Mouse (Mus musculus) right cerebral cortex, postnatal 25 days (tissue): ENCODE measurements around the gene Zfp287.

Experiments used
- DNase-seq: peaks from one replicate; pipeline ENCODE4 v3.0.0; 2022

The Zfp287 gene

DNA sequence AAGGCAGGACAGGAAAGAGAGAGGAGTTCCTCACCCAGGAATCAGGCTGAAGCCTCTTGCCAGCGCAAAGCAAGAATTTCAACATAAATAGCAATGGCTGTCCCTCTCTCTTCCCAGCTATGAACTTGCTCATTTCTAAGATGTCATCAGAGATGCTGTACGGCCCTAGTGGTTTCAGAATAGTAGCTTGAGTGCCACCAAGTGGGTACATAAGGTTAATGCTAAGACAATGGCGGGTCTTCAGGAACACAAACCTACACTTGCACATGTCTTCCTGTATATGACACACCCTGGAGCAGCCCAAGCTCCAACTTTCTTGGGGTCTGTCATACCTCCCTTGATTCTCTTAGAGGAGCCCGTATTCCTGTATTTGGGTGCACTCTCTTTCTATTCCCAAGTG, 32.0 kb downstream of the Zfp287 start:
- no peak for DNase-seq

DNA sequence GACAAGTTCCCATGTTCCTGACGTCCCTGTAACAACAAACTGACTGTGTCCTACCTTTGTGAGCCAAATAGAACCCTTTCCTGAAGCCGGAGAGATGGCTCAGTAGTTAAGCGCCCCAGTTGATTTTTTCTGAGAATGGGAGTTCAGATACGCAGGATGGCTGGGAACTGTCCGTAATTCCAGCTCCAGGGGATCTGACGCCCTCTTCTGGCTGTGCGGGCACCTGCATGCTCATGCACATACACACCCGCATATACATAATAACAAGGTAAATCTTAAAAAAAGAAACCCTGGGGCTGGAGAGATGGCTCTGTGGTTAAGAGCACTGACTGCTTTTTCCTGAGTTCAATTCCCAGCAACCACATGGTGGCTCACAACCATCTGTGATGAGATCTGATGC, 36.6 kb downstream of the Zfp287 start:
- no peak for DNase-seq

DNA sequence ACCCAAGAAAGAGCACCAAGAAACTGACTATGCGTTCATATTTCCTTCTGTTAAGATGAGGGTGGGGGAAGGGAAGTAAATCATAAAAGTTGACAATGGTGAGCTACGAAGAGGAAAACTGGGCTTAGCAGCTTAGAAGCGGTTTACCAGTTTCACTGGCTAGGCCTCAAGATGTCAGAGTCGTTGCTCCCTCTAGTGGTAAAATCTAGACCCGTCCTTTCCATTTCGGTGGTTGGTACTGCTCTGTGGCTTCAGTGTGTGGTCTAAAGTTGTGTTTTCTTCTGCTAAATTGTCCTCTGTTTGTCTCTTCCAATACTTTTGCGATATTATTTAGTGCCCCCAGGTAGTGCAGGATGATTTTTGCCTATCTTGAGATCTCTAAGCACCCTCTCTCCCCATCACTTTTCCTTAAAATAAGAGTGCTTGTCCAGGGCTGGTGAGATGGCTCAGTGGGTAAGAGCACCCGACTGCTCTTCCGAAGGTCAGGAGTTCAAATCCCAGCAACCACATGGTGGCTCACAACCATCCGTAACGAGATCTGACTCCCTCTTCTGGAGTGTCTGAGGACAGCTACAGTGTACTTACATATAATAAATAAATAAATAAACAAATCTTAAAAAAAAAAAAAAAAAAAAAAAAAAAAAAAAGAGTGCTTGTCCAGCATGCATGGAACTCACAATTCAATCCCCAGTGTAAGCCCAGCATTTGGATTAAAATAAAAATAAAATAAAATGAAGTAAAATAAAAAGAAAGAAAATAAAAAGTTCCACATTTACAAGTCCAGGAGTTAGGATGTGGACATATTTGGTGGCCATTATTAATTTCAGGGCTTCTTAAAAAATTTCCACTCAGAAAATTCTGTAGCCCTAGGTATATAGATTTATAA, 38.2 kb downstream of the Zfp287 start:
- DNase-seq: no peak

DNA sequence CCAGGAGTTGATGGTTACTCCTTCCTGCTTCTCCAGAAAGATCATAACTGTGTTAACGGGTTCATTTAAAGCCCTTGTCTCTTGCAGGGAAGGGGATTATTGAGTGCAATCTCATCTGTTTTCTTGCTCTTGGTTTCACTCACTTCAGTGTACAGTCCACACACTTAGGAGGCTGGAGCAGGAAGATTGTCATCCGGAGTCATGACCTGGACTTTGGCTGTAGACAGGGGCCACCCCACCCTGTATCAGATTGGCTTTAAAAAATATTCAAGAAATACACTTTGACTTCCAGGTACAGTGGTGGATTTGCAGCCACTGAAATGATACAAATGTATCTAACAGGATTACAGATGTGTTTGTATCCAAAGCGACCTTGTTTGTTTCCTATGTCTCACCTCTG, 40.1 kb downstream of the Zfp287 start:
- DNase-seq: no peak

DNA sequence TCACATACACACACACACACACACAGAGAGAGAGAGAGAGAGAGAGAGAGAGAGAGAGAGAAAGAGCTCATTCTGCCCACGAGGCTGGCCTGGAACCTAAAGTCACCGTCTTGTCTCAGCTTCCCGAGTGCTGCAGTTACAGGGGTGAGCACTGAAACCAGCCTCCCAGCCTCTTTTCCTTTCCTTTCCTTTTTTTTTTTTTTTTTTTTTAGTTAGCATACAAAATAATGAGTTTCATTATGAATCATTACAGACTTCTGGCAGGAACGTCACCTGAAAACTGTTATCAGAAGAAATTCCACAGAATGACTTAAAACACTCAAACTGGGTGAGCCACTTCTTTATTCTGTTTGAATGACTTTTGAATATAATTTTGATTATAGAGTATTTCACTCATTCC, 51.8 kb downstream of the Zfp287 start:
- no peak for DNase-seq

DNA sequence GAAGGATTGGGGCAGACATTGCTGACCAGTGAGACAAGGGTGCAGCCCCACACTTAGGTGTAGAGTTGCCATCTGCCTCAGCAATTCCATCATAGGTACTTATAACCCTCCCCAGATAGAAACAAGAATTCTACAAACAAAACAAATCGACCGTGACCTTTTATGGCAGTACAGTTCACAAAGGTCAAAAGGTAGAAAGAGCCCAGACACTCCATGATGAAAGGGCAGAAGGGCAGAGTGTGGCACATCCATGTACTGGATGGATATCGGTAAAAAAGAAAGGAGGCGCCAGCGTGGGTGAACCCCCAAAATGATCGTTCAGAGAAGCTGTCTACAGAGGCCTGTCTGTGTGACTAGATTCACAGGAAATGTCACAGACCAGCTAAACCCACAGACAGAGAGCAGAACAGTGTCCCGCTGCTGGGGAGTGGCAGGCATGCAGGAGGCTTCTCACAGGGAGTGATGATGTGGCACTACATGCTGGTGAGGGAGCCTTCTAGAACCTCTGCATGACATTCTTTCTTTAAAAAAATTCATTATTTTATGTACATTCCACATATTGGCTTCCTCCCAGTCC, 52.8 kb downstream of the Zfp287 start:
- no peak for DNase-seq

DNA sequence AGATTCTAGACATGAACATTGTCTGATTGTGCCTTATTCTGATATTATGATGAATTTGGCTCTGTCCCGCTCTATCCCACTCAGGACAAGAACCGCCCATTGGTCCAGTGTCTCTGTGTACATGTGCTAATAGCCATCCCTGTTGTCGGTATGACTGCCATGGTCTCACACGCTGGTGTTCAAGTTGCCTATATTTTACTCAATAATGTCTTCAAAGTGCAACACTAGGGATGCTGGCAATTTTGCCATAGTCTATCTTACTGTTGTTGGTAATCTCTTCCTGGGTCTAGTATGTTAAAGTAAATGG, 55.5 kb downstream of the Zfp287 start:
- DNase-seq: no peak

DNA sequence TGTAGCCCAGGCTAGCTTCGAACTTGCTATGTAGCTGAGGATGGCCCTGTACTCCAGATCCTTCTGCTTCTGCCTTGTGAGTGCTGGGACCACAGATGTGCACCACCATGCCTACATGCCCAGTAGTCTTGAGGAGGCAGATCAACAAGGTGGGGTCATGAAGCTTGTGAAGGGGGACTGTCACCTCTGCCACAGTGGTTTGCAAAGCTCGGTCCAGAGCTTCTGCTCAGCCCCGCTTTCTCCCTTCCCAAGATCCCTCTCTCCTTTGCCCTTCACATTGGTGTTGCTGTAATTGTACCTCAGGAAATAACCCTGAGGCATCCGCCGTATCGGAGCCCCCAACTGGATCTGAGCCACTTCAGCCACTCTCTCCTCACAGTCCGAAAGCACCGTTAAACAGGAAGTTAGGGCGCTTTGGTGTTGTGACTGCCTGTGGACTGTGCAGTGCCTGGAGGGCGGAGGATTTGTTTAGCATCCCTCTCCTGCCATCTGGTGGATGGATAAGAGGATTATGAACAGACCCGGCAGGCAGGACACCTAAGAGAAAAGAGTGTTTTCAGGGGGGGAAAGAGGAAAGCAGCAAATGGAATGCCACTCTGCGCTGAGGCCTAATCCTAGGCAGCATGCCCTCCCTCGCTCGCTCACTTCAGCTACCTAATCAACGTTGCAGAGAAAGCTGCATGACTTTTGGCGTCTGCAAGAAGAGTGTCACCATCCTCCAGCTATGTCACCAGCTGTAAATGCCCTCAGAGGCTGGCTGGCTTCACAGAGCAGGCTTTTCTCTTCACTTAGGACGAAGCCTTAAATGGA, 56.0 kb downstream of the Zfp287 start:
- DNase-seq: peak; percentile 60

DNA sequence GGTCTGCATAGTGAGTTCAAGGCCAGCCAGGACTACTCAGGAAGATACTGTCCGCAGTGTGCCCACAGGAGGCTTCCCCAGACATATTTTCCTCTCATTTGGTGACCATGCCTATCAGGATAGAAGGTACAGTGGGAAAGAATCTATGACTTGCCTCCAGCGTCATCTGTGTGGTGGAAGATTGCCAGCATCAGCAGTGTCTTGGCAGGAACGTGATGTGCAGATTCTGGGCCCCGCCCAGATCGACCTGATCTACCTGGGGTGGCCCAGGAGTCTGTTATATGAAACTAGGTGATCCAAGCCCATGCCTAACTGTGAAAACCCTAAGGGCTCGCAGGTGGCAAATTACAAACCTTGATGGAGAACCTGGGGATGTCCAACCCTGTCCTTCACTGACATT, 61.7 kb downstream of the Zfp287 start:
- DNase-seq: no peak

DNA sequence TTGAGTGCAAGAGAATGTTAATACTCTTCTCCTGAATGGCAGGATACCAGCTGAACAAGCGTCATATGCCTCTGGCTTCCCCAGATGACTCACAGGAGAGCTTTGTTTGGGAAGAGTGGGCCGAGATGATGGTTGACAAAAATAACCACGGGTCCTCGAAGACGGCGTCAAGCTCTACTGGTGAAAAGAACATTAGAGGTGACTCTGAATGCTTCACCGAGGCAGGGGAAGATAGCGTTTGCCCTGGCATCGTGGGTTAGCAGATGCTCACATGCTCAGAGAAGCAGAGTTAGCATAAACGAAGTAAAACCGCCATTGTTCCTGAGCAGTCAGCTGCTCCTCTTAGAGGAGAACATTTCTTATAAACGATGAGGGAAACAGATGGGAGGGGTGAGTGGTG, 62.2 kb downstream of the Zfp287 start:
- DNase-seq: peak; percentile 73

DNA sequence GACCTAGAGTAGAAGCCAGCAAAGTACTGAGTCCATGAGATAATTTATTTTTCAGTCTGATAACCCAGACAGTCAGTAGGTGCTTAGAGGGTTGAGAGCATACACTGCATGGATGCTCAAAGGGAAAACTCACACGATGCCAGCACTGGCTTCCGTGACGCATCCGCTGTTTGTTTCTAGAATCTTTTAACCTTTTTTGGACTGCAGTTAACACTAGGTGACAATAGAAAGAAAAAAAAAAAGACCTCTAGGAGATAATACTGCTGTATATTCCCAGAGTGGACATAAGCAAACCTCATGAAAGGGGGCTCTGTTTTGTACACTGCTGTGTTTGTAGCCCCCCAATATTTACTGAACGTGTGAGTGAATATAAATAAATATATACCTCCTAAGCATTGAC, 62.7 kb downstream of the Zfp287 start:
- no peak for DNase-seq

DNA sequence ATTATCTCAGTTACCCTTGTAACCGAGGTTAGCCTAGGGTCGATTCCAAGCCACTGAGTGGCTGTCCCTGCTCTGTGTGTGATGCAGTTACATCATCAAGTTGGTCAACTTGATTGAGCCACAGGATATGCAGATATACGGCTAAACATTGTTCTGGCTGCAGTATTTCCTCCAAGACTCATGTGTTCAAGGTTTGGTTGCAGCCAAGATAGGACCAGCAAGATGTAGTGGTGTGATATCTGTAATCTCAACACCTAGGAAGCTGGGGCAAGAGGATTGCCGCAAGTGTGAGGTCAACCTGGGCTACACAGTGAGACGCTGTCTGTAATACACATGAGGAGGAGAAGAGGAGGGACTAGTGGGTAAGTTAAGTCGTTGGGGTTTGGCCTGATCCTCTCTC, 67.5 kb downstream of the Zfp287 start:
- DNase-seq: no peak

DNA sequence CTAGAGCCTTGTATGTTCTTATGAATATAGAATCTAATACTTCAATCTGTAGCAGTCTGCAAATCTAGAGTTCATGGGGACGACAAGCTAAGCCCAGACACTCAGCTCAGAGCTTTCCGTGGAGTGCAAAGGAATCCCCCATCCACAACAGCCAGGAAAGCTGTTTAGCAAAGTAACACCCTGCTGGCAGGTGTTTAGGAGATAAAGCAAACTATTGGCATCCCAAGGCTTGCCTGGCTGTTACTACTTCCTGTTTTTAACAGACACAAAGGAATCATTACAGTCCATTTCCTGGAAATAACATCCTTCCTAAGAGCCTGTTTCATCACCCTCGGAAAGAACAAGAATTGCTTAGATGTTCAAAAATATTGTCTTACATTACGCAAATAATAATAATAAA, 70.8 kb downstream of the Zfp287 start:
- no peak for DNase-seq

DNA sequence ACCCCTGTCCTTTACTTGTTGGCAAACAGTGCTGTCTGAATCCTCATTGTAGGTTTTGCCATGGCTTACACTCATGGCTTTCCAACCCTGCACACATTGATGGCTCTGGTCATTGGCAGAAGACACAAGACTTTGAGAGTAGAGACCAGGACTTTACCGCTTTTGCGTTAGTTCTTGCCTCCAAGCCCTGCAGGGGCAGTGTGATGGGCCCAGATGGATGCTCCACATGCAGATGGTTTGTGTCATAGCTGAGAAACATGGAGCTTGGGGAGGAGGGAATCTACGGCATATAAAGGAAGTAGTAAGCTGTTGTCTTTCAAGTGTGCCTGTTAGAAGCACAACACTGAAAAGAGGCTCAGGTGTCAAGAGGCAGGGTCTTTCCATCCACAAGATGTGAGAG, 79.6 kb downstream of the Zfp287 start:
- DNase-seq: no peak

DNA sequence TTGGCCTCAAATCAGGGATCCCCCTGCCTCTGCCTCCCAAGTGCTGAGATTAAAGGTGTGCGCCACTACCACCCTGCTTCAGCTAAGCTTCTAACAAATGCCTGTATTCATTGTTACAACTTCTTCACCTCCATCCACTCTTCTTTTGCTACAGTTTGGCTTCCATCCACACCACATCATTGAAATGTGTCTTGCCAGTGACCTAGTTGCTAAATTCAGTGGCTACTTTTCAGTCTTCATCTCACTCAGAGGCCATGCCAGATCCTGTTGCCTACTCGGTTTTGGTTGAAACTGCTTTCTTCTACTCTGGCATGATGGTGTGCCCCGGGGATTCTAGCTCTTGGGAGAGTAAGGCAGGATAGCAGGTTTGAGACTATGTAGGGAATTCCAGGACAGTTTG, 80.1 kb downstream of the Zfp287 start:
- no peak for DNase-seq
